Mouse (Mus musculus) kidney, postnatal 25 days (tissue): ENCODE results near the gene Smad6.

ENCODE experiments used
- DNase-seq, 2 experiments: peaks; one replicate each; pipeline ENCODE4 v3.0.0; 2021; ENCODE audit warnings: mixed read lengths in 2 of 2

Smad6 gene

DNA sequence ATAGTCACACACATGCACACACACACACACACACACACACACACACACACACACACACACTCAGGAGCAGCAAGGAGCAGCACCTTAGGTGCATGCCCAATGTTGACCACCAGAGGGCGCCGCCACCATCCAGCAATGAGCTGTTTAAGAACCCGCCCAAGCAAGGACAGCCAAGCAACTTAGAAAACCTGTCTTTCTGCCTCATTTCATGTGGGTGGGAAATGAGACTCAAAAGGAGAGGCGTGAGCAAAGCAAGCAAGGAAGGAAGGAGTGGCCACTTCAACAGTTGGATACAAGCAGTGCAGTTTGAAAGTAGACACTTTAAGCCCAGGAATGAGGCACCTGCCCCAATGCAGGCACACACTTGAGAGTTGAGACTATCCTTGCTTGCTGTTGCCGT lies 112.2 kb downstream of the Smad6 start:
- peak; percentile 80 to 84 for DNase-seq

GRCm38 (mm10) chr9:63904543-63904942 lies 117.3 kb downstream of the Smad6 start:
- no peak for DNase-seq
